Mouse (Mus musculus): ENCODE data around the gene Pbsn. TPM values are rescaled to one million over a fixed set of nuclear protein-coding genes. Genes with fewer than 3 reads are reported as not detected.

Pbsn gene
- not detected in 2 replicates for polyA plus RNA-seq (2012)

GRCm38 (mm10) chrX:77853523-77853922 is at the start of gene Pbsn:
Gene Pbsn, minus strand, starts transcription at chrX:77853623.

GRCm38 (mm10) chrX:77864458-77864857 is 11.0 kb upstream of the Pbsn start, which contains the start of gene Gm14744:
Gene Gm14744, plus strand, starts transcription at chrX:77864758.

GRCm38 (mm10) chrX:77796238-77796835 is 57.1 kb downstream of the Pbsn start, which contains the start of gene Prkx:
Gene Prkx, minus strand, starts transcription at chrX:77796278.

Other genes starting within 250 kb of the Pbsn start
- gene Prkx, start 57.3 kb downstream of the Pbsn start, polyA plus RNA-seq (2012) = 17.3 and 20.5 TPM in 2 replicates
- gene Gm14744, start 11.1 kb upstream of the Pbsn start, polyA plus RNA-seq (2012) = not detected in 2 replicates
- not detected in 2 replicates for gene 5430402E10Rik, start 71.4 kb upstream of the Pbsn start, polyA plus RNA-seq (2012)
- not detected in 2 replicates for gene Obp1a, start 237.8 kb upstream of the Pbsn start, polyA plus RNA-seq (2012)